Mouse (Mus musculus) mammary gland, adult 2 months (tissue): ENCODE data around the gene Atmin. TPM values are rescaled to one million over a fixed set of nuclear protein-coding genes. Genes with fewer than 3 reads are reported as not detected.

Experiments used
- polyA plus RNA-seq: library from polyadenylated mRNA; depleted of rRNA; stranded (reverse); fragments of >200 nt; gene quantifications from 2 replicates; pipeline ENCODE4 v1.2.3, GENCODE M21; 2012; ENCODE audit warnings: low replicate concordance; rRNA removed

The Atmin gene
- 15.5 and 17.7 TPM in 2 replicates for polyA plus RNA-seq

GRCm38 (mm10) chr8:116943161-116943554, at the start of gene Atmin:
Atmin (plus strand) TSS chr8:116943393.

GRCm38 (mm10) chr8:116921337-116922059, 21.7 kb upstream of the Atmin start, which contains the start of the genes Cmc2 and Cenpn:
Cmc2 (minus strand) TSS chr8:116921455.
Cenpn (plus strand) TSS chr8:116921730.

DNA sequence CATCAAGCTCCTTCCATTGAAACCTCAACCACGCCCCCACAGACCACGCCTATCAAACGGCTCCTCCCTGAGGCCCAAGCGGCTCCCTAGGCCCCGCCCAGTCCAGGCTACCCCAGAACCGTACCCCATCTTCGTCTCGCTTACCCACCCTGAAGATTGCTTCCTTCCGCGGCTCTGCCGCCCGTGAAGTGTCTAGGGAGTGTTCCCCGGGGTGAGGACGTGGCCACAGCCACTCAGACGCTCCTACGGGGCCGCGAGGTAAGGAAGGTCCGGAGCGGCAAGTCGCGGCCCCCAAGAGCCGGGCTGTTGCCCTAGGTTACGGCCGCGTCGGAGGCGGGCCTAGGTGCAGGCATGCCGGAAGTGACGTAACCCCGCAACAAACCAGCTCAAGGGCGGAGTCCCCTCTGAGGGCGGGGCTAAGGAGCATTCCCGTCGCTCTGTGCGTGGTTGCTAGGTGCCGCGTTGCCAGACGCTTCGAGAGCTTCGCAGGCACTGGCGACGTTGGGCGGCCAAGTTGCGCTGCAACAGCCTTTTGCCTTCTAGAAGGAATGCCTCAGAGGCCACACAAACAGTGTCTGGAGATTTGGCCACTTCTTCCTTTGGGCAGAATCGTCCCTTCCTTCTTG, 35.6 kb downstream of the Atmin start, which contains the start of gene 1700030J22Rik:
TSS of gene 1700030J22Rik (minus strand) at position 329 of the 626 bp plus-strand sequence.

DNA sequence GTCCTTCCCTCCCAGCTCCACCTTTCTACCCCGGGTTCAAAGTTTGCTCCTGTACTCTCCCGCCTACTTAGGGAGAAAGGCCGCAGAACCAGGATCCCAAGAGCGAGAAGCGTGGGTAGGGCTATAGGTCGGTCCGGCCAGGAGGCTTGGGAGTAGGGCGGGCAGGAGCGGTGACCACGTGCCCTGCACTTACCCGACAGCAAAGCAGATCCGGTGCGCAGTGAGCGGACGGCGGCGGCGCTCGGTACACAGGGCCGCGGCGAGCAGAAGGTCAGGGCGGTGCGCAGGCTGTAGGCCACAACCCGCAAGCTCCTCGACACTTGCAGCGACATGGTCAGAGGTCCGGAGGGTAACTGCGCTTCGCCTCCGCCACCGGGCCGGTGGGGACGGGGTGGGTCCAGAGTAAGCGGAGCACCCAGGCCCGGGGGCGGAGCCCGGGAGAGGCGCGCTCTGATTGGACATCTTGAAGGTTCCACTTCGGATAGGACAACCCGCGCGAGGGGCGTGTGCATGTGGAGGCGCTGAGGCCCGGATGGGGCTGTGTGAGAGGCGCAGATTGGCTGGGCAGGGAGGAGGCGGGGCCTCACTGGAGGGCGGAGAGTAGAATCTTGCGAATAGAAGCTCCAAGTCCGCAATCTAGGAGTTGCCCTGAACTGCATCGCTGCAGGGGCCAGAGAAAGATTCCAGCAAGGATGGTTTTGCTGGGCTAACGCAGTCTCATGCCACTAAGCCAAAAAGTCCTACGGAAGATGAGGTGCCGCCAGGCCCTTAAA, 50.1 kb downstream of the Atmin start, which contains the start of gene Gcsh:
TSS of gene Gcsh (minus strand) at position 443 of the 773 bp plus-strand sequence.

Other genes with a start within 250 kb of the Atmin start
- gene Cdyl2, start 210.4 kb upstream of the Atmin start, polyA plus RNA-seq, result 2.1 and 3.2 TPM in 2 replicates
- gene Cmc2, start 21.9 kb upstream of the Atmin start, polyA plus RNA-seq, result 4.8 and 8.1 TPM in 2 replicates
- 1.6 and 2.2 TPM in 2 replicates for gene Cenpn, start 21.7 kb upstream of the Atmin start, polyA plus RNA-seq
- gene 1700030J22Rik, start 35.6 kb downstream of the Atmin start, polyA plus RNA-seq, result 0.24 and 0.36 TPM in 2 replicates
- gene Gcsh, start 50.1 kb downstream of the Atmin start, polyA plus RNA-seq, result 29.8 and 50.6 TPM in 2 replicates
- gene Pkd1l2, start 139.1 kb downstream of the Atmin start, polyA plus RNA-seq, result 0.32 and 0.39 TPM in 2 replicates
- 0.23 and 0.42 TPM in 2 replicates for gene Bco1, start 152.5 kb downstream of the Atmin start, polyA plus RNA-seq
- 7.0 and 8.1 TPM in 2 replicates for gene Gan, start 214.7 kb downstream of the Atmin start, polyA plus RNA-seq